Mouse (Mus musculus): ENCODE measurements around the gene Tmem132e. TPM values are rescaled to one million over a fixed set of nuclear protein-coding genes. Genes with fewer than 3 reads are reported as not detected.

Tmem132e gene
- total and polyA plus RNA-seq, 3 experiments: not detected

GRCm38 (mm10) chr11:82392341-82392740 lies 3.6 kb downstream of the Tmem132e start:
- Histone ChIP-seq H3K36me3 (replicated peaks) (no peaks in the 10 kb centered on the region), H3K4me3 (ENCODE audit: low read depth, low read length) (no peak overlapping the region), H3K27me3 (ENCODE audit: insufficient read depth, low read length) (no peaks in the 10 kb centered on the region; the same call in 1 of the 2 replicates), H3K9me3 (replicated peaks) (peaks cover 94% of the 10 kb centered on the region), H3K4me1 (ENCODE audit: insufficient read depth, low read depth, low read length) (no peaks in the 10 kb centered on the region)
- DNase-seq (ENCODE audit: low spot score): no peak
- TF ChIP-seq GATA2 (IDR thresholded peaks at IDR 0.05; ENCODE audit: borderline replicate concordance, low read depth, low read length) (no peak), CTCF (IDR thresholded peaks at IDR 0.05; ENCODE audit: low read depth, low read length) (no peak), POLR2AphosphoS5 (IDR thresholded peaks at IDR 0.05; ENCODE audit: insufficient replicate concordance, low read depth, low read length) (no peak), GATA1 (IDR thresholded peaks at IDR 0.05; ENCODE audit: borderline replicate concordance, low read length) (no peak), TAL1 (conservative IDR thresholded peaks at IDR 0.05; ENCODE audit: low read depth, low read length) (no peak)
- ATAC-seq (ENCODE audit: extremely low read depth, insufficient number of reproducible peaks, low FRiP score, poor library complexity, severe bottlenecking): no peak

DNA sequence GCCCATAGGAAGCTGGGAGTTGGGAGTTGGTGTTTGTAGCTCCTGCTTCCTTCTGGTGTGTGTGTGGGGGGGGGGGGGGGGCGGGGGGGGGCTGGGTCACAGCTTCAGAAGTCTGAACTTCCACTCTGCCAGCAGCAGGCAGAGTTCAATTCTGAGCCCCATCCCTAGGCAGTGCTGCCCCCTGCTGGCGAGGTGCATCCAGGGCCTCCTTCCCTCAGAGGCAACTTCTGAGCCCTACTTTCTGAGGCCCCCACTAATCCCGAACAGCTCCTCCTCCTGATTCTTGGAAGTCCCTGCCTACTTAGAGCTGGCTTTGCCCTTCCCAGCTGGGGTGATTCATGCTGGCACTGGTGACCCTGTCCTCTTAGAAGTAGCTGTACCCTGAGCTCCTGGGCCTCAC lies 10.9 kb downstream of the Tmem132e start:
- DNase-seq (ENCODE audit: low spot score): no peak

DNA sequence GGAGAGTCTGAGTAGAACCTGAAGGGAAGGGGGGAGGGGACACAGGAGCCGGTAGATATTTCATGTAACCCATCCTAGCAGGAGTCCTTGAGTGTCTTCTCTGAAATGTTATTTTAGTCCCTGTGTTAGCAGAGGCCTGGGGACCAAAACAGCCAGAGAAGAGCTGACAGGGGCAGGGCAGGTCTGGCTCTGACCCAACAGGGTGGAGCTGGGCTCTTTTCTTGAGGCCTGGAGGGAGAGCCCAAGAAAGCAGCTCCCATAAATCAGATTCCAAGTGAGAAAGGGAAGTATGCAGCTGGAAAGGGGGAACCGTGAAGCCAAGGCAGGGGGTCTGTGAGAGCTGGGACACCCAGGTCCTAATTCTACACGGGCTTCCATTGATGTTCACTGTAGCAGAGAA lies 16.9 kb downstream of the Tmem132e start:
- Histone ChIP-seq H3K27me3 (ENCODE audit: insufficient read depth, low read length) (no peaks in the 10 kb centered on the region), H3K9me3 (replicated peaks) (peaks cover 87% of the 10 kb centered on the region), H3K36me3 (replicated peaks) (no peaks in the 10 kb centered on the region), H3K4me3 (ENCODE audit: low read depth, low read length) (no peak overlapping the region), H3K4me1 (ENCODE audit: insufficient read depth, low read depth, low read length) (no peaks in the 10 kb centered on the region)
- DNase-seq (ENCODE audit: low spot score): no peak
- no peak for TF ChIP-seq CTCF (IDR thresholded peaks at IDR 0.05; ENCODE audit: low read depth, low read length)
- no peak for TF ChIP-seq GATA1 (IDR thresholded peaks at IDR 0.05; ENCODE audit: borderline replicate concordance, low read length)
- TF ChIP-seq POLR2AphosphoS5 (IDR thresholded peaks at IDR 0.05; ENCODE audit: insufficient replicate concordance, low read depth, low read length): no peak
- no peak for TF ChIP-seq GATA2 (IDR thresholded peaks at IDR 0.05; ENCODE audit: borderline replicate concordance, low read depth, low read length)
- TF ChIP-seq TAL1 (conservative IDR thresholded peaks at IDR 0.05; ENCODE audit: low read depth, low read length): no peak
- ATAC-seq (ENCODE audit: extremely low read depth, insufficient number of reproducible peaks, low FRiP score, poor library complexity, severe bottlenecking): no peak

More for the DNA sequence above, 10.9 kb downstream of the Tmem132e start:
- Histone ChIP-seq H3K4me3 (ENCODE audit: low read depth, low read length) (no peak overlapping the region), H3K36me3 (replicated peaks) (no peaks in the 10 kb centered on the region), H3K9me3 (replicated peaks) (peaks cover 93% of the 10 kb centered on the region), H3K4me1 (ENCODE audit: insufficient read depth, low read depth, low read length) (no peaks in the 10 kb centered on the region), H3K27me3 (ENCODE audit: insufficient read depth, low read length) (no peaks in the 10 kb centered on the region)
- no peak for TF ChIP-seq CTCF (IDR thresholded peaks at IDR 0.05; ENCODE audit: low read depth, low read length)
- no peak for TF ChIP-seq POLR2AphosphoS5 (IDR thresholded peaks at IDR 0.05; ENCODE audit: insufficient replicate concordance, low read depth, low read length)
- TF ChIP-seq TAL1 (conservative IDR thresholded peaks at IDR 0.05; ENCODE audit: low read depth, low read length): no peak
- TF ChIP-seq GATA2 (IDR thresholded peaks at IDR 0.05; ENCODE audit: borderline replicate concordance, low read depth, low read length): no peak
- TF ChIP-seq GATA1 (IDR thresholded peaks at IDR 0.05; ENCODE audit: borderline replicate concordance, low read length): no peak
- no peak for ATAC-seq (ENCODE audit: extremely low read depth, insufficient number of reproducible peaks, low FRiP score, poor library complexity, severe bottlenecking)

DNA sequence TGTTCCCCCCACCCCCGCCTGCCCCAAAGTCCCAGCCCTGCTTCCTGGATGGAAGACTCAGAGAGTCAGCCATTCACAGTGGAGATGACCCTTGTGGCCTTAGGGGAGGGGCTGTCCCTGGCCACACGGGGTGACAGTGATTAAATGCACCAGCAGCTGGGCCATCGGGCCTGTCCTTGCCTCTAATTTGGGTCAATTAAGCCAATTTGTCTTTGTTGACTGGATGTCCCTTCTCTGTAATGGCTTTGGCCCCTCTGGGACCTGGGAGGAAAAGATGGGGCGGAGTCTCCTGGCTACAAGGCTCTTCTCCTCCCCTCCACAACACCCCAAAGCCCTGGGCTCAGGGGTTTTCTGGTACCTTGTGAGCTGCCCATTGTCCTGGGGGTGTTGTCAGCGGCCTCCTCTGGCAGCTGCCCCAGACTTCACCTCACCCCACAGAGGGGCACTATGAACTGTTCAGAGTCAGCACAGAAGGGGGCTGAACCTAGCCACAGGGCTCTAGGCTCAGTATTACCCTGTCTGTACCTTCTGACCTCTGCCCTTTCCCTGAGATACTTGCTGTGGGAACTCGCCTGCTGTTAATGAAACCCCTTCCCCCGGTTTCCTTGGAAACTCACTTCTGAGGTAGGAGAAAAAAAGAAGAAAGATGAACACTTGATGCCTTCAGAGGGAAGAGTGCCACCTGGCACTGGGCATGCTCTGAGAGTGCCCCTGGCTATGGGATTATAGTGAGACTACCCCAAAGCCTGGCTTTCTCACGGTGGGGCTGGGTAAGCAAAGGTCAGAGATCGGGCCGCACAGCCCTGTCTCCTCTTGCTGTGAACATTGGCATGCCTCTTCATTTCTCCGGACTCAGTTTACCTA lies 17.9 kb downstream of the Tmem132e start:
- no peak for TF ChIP-seq GATA2 (IDR thresholded peaks at IDR 0.05; ENCODE audit: borderline replicate concordance, low read depth, low read length)
- TF ChIP-seq CTCF (IDR thresholded peaks at IDR 0.05; ENCODE audit: low read depth, low read length): no peak
- no peak for TF ChIP-seq TAL1 (conservative IDR thresholded peaks at IDR 0.05; ENCODE audit: low read depth, low read length)
- no peak for TF ChIP-seq GATA1 (IDR thresholded peaks at IDR 0.05; ENCODE audit: borderline replicate concordance, low read length)
- no peak for TF ChIP-seq POLR2AphosphoS5 (IDR thresholded peaks at IDR 0.05; ENCODE audit: insufficient replicate concordance, low read depth, low read length)
- H3K4me1 ChIP-seq (ENCODE audit: insufficient read depth, low read depth, low read length): no peaks in the 10 kb centered on the region
- no peaks in the 10 kb centered on the region for H3K27me3 ChIP-seq (ENCODE audit: insufficient read depth, low read length)
- DNase-seq (ENCODE audit: low spot score) (no peak), ATAC-seq (ENCODE audit: extremely low read depth, insufficient number of reproducible peaks, low FRiP score, poor library complexity, severe bottlenecking) (no peak)
- no peaks in the 10 kb centered on the region for H3K36me3 ChIP-seq (replicated peaks)
- no peak overlapping the region for H3K4me3 ChIP-seq (ENCODE audit: low read depth, low read length)
- peaks cover 88% of the 10 kb centered on the region for H3K9me3 ChIP-seq (replicated peaks)

DNA sequence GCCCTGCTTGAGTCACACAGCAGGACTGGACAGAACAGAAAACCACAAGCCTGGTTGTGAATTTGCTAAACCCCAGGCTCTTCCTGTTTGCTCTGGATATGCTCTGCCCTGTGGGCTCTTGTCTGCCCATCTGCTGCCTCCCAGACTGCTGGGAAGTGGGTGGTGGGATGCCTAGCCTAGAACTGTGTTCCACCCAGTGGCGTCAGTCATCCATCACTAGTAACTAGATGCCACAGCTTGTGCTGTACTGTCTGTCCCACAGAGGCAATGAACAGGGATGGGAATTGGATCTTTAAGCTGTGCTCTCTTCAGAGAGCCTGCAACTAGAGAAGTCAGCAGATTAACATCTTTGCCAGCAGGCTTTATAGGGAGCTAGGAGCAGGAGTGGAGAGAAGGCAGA lies 23.8 kb downstream of the Tmem132e start:
- ATAC-seq (ENCODE audit: extremely low read depth, insufficient number of reproducible peaks, low FRiP score, poor library complexity, severe bottlenecking): no peak

DNA sequence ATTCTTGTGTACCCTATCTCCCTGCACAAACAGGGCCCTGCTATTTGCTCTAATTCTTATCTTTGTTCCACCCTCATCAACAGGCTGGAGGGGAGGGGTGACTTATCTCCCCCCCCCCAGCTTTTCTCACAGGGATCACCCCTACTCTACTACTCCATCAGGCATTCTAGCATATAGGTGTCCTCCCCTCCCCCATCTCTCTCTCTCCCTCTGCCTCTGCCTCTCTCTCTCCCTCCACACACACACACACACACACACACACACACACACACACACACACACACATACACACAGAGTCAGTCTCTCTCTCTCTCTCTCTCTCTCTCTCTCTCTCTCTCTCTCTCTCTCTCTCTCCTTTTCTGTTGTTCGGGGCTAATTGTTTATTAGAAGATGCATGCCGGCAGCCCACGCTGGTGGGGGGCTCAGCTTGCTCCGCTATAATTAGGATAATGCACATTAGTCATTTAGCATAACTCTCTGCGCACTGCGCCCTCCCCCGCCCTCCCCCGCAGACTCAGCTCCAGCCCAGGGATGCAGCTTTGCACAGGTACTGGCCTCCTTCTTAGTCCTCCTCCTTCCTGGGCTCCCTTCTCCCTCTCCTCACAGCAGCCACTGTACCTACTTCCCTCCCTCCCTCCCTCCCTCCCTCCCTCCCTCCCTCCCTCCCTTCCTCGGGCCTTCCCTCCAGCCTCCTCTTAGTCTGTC lies 29.8 kb downstream of the Tmem132e start:
- DNase-seq (ENCODE audit: low spot score): no peak
- H3K36me3 ChIP-seq (replicated peaks): no peaks in the 10 kb centered on the region
- no peaks in the 10 kb centered on the region; the same call in 1 of the 2 replicates for H3K4me1 ChIP-seq (ENCODE audit: insufficient read depth, low read depth, low read length)
- TF ChIP-seq TAL1 (conservative IDR thresholded peaks at IDR 0.05; ENCODE audit: low read depth, low read length): no peak
- H3K4me3 ChIP-seq (ENCODE audit: low read depth, low read length): no peak overlapping the region
- peaks cover 90% of the 10 kb centered on the region for H3K9me3 ChIP-seq (replicated peaks)
- H3K27me3 ChIP-seq (ENCODE audit: insufficient read depth, low read length): no peaks in the 10 kb centered on the region
- ATAC-seq (ENCODE audit: extremely low read depth, insufficient number of reproducible peaks, low FRiP score, poor library complexity, severe bottlenecking): no peak

More for the DNA sequence above, 23.8 kb downstream of the Tmem132e start:
- no peaks in the 10 kb centered on the region; the same call in 1 of the 2 replicates for H3K4me1 ChIP-seq (ENCODE audit: insufficient read depth, low read depth, low read length)
- no peak overlapping the region for H3K4me3 ChIP-seq (ENCODE audit: low read depth, low read length)
- no peaks in the 10 kb centered on the region for H3K27me3 ChIP-seq (ENCODE audit: insufficient read depth, low read length)
- peaks cover 90% of the 10 kb centered on the region for H3K9me3 ChIP-seq (replicated peaks)
- TF ChIP-seq CTCF (IDR thresholded peaks at IDR 0.05; ENCODE audit: low read depth, low read length) (no peak), TAL1 (conservative IDR thresholded peaks at IDR 0.05; ENCODE audit: low read depth, low read length) (no peak), GATA2 (IDR thresholded peaks at IDR 0.05; ENCODE audit: borderline replicate concordance, low read depth, low read length) (no peak), GATA1 (IDR thresholded peaks at IDR 0.05; ENCODE audit: borderline replicate concordance, low read length) (no peak), POLR2AphosphoS5 (IDR thresholded peaks at IDR 0.05; ENCODE audit: insufficient replicate concordance, low read depth, low read length) (no peak)
- H3K36me3 ChIP-seq (replicated peaks): no peaks in the 10 kb centered on the region
- DNase-seq (ENCODE audit: low spot score): no peak
